Mouse (Mus musculus) c-Kit-positive CD71-negative TER-119-negative erythroid progenitor cells, embryonic 14.5 days (primary cell): Measurements from ENCODE around the gene Retreg1.

ENCODE experiments used
- DNase-seq: peaks from one replicate; pipeline ENCODE4 v3.0.0-alpha.2; 2013; ENCODE audit warnings: low read depth

The Retreg1 gene

DNA sequence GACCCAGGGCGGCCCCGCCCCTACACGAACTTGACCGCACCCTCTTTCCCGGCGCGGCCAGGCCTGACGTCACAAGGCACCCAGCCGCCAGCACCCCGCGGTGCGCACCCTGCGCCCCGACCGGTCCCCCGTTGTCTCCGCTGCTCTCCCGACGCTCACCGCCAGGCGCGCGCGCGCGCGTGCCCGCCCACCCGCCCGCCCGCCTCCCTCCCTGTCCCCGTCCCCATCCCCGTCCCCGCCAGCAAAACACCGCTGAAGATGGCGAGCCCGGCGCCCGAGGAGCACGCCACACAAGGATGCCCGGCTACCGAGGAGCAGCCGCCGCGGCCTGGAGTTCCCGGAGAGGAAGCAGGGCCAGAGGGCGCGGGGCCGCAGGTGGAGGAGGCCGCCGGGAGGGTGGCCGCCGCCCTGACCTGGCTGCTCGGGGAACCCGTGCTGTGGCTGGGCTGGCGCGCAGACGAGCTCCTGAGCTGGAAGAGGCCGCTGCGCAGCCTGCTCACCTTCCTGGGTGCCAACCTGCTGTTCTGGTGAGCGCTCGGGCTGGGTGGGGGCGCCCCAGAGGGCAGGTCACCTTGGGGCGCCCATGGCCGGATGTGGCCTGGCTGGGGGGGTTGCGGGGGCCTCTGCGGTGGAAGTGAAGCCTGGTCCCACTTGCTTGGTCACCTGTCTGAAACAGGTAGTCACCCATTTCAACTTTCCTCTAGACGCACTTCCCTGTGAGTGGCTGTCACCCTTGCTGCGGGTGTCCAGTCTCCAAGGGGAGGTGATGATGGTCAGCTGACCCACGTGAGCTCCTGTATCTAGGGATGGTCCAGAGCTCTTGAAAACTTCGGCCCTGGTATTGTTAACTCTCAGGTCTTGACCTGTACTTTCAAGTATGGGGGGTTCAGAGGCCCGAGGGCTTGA is at the start of gene Retreg1:
Gene Retreg1, plus strand, starts transcription at position 95 of the 906 bp plus-strand sequence.
- no peak for DNase-seq

DNA sequence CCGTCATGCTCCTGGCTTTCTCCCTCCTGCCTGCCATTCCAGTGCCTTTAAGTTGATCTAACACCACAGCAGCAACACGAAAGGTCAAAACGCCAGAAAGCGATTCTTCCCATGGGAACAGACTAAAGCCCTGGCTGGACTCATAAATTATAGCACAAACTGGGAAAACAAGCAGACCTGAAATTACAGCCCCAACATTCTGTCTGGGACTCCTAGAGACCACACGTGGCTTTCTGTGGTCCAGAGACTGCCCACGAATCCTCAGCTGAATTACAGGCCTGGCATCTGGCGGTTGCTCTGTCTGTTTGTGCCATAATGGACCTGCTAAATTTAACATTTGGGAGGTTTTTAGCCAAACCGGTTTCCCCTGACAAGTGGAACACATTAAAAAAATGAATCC is 48.9 kb upstream of the Retreg1 start:
- no peak for DNase-seq

DNA sequence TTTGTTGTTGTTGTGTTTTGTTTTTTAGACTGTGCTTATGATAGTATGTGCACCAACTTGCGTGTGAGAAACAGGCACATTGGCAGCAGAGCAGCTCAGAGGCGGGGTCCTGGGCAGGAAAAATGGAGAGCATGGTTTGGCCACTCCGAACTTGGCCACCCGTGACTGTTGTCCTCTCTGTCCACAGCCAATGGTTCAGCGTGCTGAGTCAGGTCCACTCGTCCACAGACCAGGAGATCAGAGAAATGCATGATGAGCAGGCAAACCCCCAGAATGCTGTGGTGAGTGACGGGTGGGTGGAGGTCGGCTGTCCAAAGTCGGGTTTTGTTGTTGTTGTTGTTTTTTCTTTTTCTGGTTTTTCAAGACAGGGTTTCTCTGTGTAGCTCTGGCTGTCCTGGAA is 47.5 kb upstream of the Retreg1 start:
- DNase-seq = no peak

- peak; percentile 50 for DNase-seq
These were observed 46.6 kb upstream of the Retreg1 start for GRCm38 (mm10) chr15:25796353-25796752.

DNA sequence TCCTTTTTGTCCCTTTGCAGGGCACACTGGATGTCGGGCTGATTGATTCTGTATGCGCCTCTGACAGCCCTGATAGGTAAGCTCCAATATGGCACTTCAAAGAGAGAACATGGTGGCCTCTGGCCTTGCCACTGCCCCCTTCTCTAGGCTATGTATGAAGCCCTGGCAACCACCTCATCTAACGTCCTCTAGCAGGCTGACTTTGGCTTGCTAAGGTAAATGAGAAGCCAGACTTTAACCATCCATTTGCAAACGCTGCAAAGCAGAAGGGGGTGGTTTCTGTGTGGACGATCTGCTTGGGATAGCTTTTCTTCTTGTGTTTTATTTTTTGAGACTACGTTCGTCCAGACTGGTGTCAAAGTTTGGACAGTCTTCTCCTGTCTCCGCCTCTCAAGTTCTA is 45.8 kb upstream of the Retreg1 start:
- no peak for DNase-seq

DNA sequence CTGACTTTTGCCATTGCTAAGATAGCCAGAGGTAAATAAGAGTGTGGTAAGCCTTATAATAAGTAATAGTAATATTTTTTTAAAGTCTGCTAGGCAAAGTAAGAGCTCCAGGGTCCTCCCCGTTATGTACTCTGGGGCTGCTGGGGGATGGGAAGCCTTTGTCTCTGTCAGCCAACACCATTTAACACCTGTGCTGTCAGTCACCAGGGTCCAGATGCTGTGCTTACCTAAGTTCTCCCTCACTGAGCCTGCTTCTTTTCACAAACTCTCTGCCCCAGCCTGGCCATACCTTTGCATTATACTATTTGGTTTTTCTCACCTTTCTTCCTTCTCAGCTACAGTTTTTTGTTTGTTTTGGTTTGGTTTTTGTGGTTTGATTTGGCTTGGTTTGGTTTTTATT is 45.1 kb upstream of the Retreg1 start:
- DNase-seq = no peak

GRCm38 (mm10) chr15:25801726-25802125 is 41.3 kb upstream of the Retreg1 start:
- DNase-seq = no peak

DNA sequence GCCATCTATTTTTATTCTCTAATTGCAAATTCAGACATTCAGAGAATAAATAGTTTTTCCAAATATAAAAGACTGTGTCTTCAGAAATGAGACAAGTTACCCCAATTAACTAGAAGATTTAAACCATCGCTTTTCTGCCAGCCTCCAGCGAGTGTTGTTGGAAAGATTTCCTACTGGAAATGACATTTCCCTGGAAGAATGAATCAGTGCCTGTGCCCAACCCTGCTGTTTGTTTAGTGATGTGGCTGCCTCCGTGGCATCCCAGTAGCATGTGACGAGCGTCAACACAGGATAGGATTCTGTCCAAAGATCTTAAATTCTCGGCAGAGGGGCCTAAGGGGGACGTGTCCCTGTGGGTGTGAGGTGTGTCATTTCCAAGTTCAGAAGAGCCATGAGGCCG is 40.8 kb upstream of the Retreg1 start:
- no peak for DNase-seq

- no peak for DNase-seq
These were observed 39.9 kb upstream of the Retreg1 start for GRCm38 (mm10) chr15:25803111-25803510.

DNA sequence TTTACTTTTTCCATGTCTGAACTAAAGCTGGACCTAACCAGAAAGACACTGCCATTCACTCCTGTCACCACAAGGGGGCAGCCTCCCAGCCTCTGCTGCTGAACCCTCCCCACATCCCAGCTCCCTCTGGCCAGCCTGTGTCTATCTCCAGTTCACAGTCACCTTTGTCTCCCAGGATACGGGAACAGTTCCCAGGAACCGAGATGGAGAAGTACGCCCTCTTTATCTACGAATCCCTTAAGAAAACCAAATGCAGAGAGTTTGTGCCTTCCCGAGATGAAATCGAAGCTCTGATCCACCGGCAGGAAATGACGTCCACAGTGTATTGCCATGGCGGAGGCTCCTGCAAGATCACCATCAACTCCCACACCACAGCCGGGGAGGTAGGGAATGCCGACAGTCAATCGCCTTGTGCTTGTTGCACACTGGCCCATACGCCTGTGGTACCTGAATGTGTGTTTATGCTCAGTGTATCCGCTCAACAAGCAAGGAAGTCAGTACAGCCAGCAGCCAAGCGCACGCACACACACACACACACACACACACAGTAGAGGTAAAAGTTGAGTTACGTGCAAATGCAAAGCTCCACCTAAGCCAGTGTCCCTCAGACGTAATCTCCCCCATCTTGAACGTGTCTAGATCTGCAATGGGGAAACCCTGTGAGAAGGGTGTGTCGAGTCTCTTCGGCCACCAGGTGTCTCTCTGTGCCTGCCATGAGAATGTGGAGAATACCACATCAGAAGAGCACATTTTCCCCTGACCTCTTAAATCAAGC is 37.5 kb upstream of the Retreg1 start:
- peak; percentile 43 for DNase-seq

DNA sequence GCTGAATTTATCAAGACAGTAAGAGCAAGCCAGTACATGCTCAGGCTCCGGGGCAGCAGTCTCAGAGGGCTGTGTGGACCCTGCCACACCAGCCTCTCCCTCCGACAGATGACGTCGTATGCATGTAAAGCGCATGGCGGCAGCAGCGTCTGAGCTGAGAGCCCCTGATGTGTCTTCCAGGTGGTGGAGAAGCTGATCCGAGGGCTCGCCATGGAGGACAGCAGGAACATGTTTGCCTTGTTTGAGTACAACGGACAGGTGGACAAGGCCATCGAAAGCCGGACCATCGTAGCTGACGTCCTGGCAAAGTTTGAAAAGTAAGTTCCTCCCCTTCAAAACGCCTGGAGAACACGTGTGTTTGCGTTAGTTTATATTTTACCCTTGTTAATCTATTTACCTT is 36.6 kb upstream of the Retreg1 start:
- no peak for DNase-seq

GRCm38 (mm10) chr15:25806878-25807277 is 36.1 kb upstream of the Retreg1 start:
- no peak for DNase-seq

DNA sequence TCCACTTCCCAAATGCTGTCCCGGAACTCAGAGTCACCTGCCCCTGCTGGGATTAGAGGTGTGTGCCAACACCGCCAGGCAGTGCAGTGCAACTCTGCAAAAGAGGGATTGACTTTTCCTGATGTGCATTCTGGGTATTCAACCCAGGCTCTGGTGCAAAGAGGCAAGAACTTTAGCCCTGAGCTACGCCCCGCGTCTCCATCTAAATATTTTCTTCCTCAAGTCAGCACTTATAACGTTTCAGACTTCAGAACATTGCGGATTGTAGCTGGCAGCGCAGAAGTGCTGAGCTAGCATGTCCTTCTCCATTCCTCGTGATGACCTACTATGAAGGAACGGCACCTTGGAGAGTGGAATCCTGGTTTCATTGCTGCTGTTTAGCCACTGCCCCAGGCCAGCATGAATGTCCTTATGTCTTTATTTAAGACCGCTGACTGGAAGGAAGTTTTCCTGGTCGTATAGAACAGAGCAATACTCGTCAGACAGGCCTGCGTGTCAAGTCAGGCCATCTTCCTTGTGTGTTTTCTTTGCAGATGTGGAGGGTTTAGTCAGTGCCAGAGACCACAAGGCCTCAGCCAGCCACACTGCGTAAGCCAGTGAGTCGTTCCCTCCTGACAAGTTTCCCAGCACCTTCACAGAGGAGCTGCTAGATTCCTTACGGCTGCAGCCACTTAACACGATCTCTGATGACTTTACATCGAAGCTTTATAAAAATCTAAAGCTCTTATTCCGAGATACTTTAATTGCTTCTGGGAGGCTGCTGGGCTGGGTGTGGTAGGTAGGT is 34.1 kb upstream of the Retreg1 start:
- DNase-seq = no peak

GRCm38 (mm10) chr15:25809669-25810068 is 33.3 kb upstream of the Retreg1 start:
- DNase-seq = no peak

DNA sequence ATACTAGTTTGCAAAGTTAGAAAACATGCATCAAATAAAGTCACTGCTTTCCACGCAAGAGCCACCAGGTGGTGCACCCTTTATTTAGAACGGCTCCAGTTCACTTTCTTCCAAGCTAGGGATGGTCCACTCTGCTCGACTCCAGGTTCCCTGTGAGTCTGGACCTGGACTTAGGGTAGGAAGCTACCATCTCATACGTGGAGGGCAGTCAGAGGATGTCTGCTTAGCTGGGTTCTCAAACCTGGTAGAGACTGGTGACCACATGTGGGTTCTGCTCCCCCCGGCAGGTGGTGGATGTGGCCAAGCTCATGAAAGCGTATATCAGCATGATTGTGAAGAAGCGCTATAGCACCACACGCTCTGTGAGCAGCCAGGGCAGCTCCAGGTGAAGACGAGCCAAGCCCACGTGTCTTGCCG is 31.1 kb upstream of the Retreg1 start:
- no peak for DNase-seq

DNA sequence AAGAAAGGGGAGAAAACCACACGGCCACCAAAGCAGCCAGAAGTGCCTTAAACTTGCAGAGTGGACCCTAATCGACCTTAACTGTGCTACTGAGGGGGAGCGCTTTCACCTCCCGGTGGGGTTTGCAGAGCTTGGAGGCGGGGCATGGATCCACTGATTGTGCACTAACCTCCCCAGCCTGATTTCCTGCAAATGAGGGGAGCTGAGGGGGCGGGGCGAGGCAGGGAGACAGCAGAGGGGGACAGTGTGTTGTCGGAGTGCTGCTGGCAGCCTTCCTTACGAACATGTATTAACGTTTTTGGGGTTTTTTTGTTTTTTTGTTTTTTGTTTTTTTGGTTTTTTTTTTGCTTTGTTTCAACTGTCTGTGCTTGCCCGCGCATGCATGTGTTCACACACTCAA is 30.5 kb upstream of the Retreg1 start:
- no peak for DNase-seq

DNA sequence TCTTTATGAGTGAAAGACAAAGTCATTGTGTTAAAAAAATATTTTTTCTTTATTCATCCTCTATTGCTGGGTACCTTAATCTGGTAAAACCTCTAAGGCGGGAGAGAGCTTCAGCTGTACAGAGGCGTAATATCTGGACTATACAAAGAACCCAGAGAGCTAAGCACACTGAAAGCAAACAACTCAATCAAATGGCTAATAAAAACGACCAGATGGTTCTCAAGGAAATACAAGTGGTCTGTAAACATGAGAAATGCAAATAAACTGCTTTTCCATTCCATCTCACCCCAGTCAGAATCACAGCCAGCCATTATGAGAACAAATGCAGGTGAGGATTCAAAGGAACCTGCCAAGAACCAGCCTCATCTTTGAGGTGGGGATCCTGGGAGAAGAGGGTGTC is 28.4 kb upstream of the Retreg1 start:
- no peak for DNase-seq

DNA sequence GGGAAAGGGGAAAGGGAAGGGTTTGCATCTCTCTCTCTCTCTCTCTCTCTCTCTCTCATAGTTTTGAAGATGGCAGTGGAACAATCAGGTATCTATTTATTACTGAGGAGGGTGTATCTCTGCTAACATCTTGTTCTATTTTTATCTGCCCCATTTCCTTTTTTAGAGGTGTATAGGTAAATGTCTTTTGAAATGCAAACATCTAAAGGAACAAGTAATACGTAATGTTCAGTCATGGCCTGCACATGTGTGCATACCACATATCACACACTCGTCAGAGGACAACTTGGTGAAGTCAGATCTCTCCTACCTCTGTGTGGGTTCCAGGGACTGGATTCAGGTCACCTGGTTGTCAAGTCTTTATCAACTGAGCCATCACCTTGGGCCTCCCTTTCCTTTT is 25.8 kb upstream of the Retreg1 start:
- DNase-seq = no peak

- DNase-seq = no peak
These were observed 21.0 kb upstream of the Retreg1 start for GRCm38 (mm10) chr15:25821981-25822380.

- no peak for DNase-seq
These were observed 20.3 kb upstream of the Retreg1 start for GRCm38 (mm10) chr15:25822656-25823055.

- DNase-seq = no peak
These were observed 16.4 kb upstream of the Retreg1 start for GRCm38 (mm10) chr15:25826531-25826961.

DNA sequence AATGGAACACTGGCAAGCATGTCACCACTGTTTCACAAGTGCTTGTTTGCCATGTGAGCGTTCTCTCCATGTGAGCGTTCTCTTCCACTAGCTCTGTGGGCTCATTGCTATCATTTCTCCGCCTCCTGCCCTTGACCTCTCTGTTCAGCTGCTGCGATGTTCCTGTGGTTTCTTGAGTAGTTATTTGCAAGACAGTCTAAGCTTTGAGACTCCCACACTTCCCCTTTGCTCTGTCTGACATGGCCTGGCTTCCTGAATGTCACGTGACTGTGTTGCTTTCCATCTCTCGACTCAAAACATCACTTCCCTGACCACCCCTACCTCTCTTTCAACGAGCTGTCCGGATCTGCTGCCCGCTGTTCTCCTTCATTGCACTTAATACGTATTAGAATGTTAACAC is 14.5 kb upstream of the Retreg1 start:
- no peak for DNase-seq
